Comparison of ENCODE assay signal across 45 mouse cellular contexts in genomic region chr3:138282556-138282955, GRCm38 (mm10). TPM values are rescaled to one million over a fixed set of nuclear protein-coding genes. Genes with fewer than 3 reads are reported as not detected.
"Had no signal": no experiment of that assay in that cellular context is flagged by ENCODE, and none has a peak within 500 bp of the region (broad histone marks: within the 10 kb centered on the region; RNA-seq: fewer than 3 reads in every experiment).

No protein-coding gene starts in this region.

- DNase-seq: left cerebral cortex, postnatal 4 days; liver; liver, embryonic 13.5 days; lung, adult 18-20 months; lung, adult 2 months; lung, embryonic 14.5 days; lung, postnatal 10 days; lung, postnatal 14 days; lung, postnatal 36 days; lung, postnatal 4 days; midbrain, embryonic 14.5 days had no signal

- H3K27ac ChIP-seq: left cerebral cortex, adult 2 months; limb, embryonic 10.5 days; limb, embryonic 12.5 days; limb, embryonic 13.5 days; limb, embryonic 15.5 days; liver, embryonic 12.5 days; liver, embryonic 13.5 days; liver, embryonic 14.5 days; liver, embryonic 15.5 days; macrophage; midbrain, embryonic 10.5 days; midbrain, embryonic 12.5 days; midbrain, embryonic 13.5 days; midbrain, embryonic 15.5 days had no signal

- H3K36me3 ChIP-seq: limb, embryonic 10.5 days; limb, embryonic 12.5 days; limb, embryonic 13.5 days; limb, embryonic 15.5 days; liver, embryonic 12.5 days; liver, embryonic 13.5 days; liver, embryonic 15.5 days; midbrain, embryonic 10.5 days; midbrain, embryonic 12.5 days; midbrain, embryonic 13.5 days; midbrain, embryonic 15.5 days had no signal

- H3K4me1 ChIP-seq: limb, embryonic 12.5 days; limb, embryonic 15.5 days; liver, embryonic 12.5 days; liver, embryonic 13.5 days; liver, embryonic 15.5 days; megakaryocyte, embryonic 14.5 days; midbrain, embryonic 12.5 days; midbrain, embryonic 15.5 days had no signal

- H3K27me3 ChIP-seq: limb, embryonic 12.5 days; limb, embryonic 13.5 days; limb, embryonic 15.5 days; liver, embryonic 12.5 days; liver, embryonic 13.5 days; liver, embryonic 15.5 days; lung, embryonic 15.5 days; midbrain, embryonic 12.5 days; midbrain, embryonic 13.5 days; midbrain, embryonic 15.5 days had no signal

- ATAC-seq: liver, embryonic 12.5 days; lung, postnatal 0 days; midbrain, embryonic 13.5 days; midbrain, embryonic 15.5 days; midbrain, embryonic 16.5 days had no signal

- H3K9me3 ChIP-seq: limb, embryonic 10.5 days; limb, embryonic 12.5 days; limb, embryonic 13.5 days; limb, embryonic 15.5 days; liver, embryonic 12.5 days; liver, embryonic 13.5 days; liver, embryonic 15.5 days; lung, embryonic 15.5 days; midbrain, embryonic 10.5 days; midbrain, embryonic 12.5 days; midbrain, embryonic 13.5 days; midbrain, embryonic 15.5 days had no signal

- H3K9ac ChIP-seq: limb, embryonic 12.5 days; limb, embryonic 13.5 days; limb, embryonic 15.5 days; liver, embryonic 12.5 days; liver, embryonic 13.5 days; liver, embryonic 14.5 days; liver, embryonic 15.5 days; lung, embryonic 14.5 days; lung, embryonic 15.5 days; midbrain, embryonic 12.5 days; midbrain, embryonic 13.5 days; midbrain, embryonic 15.5 days had no signal

- H3K4me3 ChIP-seq: left cerebral cortex, adult 2 months; limb, embryonic 10.5 days; limb, embryonic 12.5 days; limb, embryonic 13.5 days; limb, embryonic 15.5 days; liver, embryonic 12.5 days; liver, embryonic 13.5 days; liver, embryonic 15.5 days; lung, embryonic 15.5 days; megakaryocyte, embryonic 14.5 days; midbrain, embryonic 10.5 days; midbrain, embryonic 12.5 days; midbrain, embryonic 13.5 days; midbrain, embryonic 15.5 days; myocyte had no signal

- H3K4me2 ChIP-seq: limb, embryonic 12.5 days; limb, embryonic 13.5 days; limb, embryonic 15.5 days; liver, embryonic 11.5 days; liver, embryonic 12.5 days; liver, embryonic 13.5 days; liver, embryonic 15.5 days; lung, embryonic 14.5 days; lung, embryonic 15.5 days; midbrain, embryonic 11.5 days; midbrain, embryonic 12.5 days; midbrain, embryonic 13.5 days; midbrain, embryonic 15.5 days had no signal

RNA-seq across cellular contexts. Expression of gene Adh1, which starts 21.8 kb away (rescaled TPM):
- total RNA-seq: megakaryocyte progenitor cell, adult 5-6 weeks; megakaryocyte-erythroid progenitor cell, adult 5-6 weeks; monocyte, adult 5-6 weeks had no signal
- polyA plus RNA-seq: macrophage, myocyte had no signal

RNA-seq across cellular contexts. Expression of gene Adh6a, which starts 30.5 kb away (rescaled TPM):
- total RNA-seq: left cerebral cortex, adult 18-20 months; left cerebral cortex, adult 2 months; left cerebral cortex, adult 8-10 months; left cerebral cortex, postnatal 10 days; left cerebral cortex, postnatal 14 days; left cerebral cortex, postnatal 25 days; left cerebral cortex, postnatal 36 days; left cerebral cortex, postnatal 4 days; megakaryocyte progenitor cell, adult 5-6 weeks; megakaryocyte, adult 5-6 weeks; megakaryocyte-erythroid progenitor cell, adult 5-6 weeks; midbrain, postnatal 0 days; monocyte, adult 5-6 weeks had no signal
- polyA plus RNA-seq: limb, embryonic 10.5 days; limb, embryonic 11.5 days; limb, embryonic 12.5 days; limb, embryonic 13.5 days; liver, embryonic 11.5 days; liver, embryonic 12.5 days; liver, embryonic 13.5 days; liver, embryonic 14.5 days; liver, embryonic 15.5 days; liver, embryonic 16.5 days; macrophage; midbrain, embryonic 10.5 days; midbrain, embryonic 11.5 days; midbrain, embryonic 12.5 days; midbrain, embryonic 13.5 days; midbrain, embryonic 14.5 days; midbrain, embryonic 15.5 days; midbrain, embryonic 16.5 days; midbrain, postnatal 0 days; myocyte; neural tube, embryonic 11.5 days had no signal

RNA-seq across cellular contexts. Expression of gene Adh6b, which starts 59.0 kb away (rescaled TPM):
- total RNA-seq: left cerebral cortex, adult 18-20 months; left cerebral cortex, adult 2 months; left cerebral cortex, adult 8-10 months; left cerebral cortex, postnatal 10 days; left cerebral cortex, postnatal 25 days; left cerebral cortex, postnatal 36 days; megakaryocyte progenitor cell, adult 5-6 weeks; megakaryocyte, adult 5-6 weeks; megakaryocyte-erythroid progenitor cell, adult 5-6 weeks; monocyte, adult 5-6 weeks had no signal
- polyA plus RNA-seq: lung, adult 2 months; macrophage; midbrain, embryonic 14.5 days; midbrain, embryonic 15.5 days; myocyte had no signal
